Mouse (Mus musculus): ENCODE results near the gene Llgl2. TPM values are rescaled to one million over a fixed set of nuclear protein-coding genes. Genes with fewer than 3 reads are reported as not detected.

Gene Llgl2
- polyA plus RNA-seq, 1 experiment from 2014 or later, result 11.9 TPM

DNA sequence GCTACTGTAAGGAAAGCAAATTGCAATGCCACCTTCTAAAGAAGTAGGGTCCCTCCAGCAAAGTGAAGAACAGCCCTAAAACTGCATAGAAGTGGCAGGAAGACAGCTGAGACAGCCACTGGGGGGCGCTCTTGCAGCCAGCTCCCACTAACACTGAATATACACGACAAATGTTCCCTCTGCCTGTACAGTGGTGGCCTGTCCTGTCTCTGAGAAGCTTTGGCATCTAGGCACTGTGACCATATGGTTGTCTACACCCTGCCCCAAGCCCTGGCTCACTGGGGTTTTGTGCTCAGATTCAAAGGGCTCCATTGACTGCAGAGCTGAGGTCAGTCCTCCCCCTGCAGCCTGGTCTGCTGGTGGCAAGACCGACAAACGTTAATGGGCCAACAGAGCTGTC is 75.0 kb downstream of the Llgl2 start:
- peak overlapping the region; percentile 79 for H3K4me2 ChIP-seq
- ATAC-seq (ENCODE audit: insufficient read depth), result no peak
- H3K4me1 ChIP-seq (replicated peaks), result peaks cover 63% of the 10 kb centered on the region
- peak overlapping the region; percentile 81; the same call in 1 of the 2 replicates for H3K9ac ChIP-seq
- peaks cover 24% of the 10 kb centered on the region for H3K36me3 ChIP-seq (replicated peaks)
- H3K27me3 ChIP-seq, result no peaks in the 10 kb centered on the region
- H3K27ac ChIP-seq (replicated peaks), result peak overlapping the region; percentile 97
- WGBS (ENCODE audit: insufficient replicate concordance), result 12% methylated on average over 4 of the region's 4 CpGs
- no peaks in the 10 kb centered on the region for H3K9me3 ChIP-seq (replicated peaks)
- H3K4me3 ChIP-seq (replicated peaks), result peak overlapping the region; percentile 67; the same call in 1 of the 2 replicates

DNA sequence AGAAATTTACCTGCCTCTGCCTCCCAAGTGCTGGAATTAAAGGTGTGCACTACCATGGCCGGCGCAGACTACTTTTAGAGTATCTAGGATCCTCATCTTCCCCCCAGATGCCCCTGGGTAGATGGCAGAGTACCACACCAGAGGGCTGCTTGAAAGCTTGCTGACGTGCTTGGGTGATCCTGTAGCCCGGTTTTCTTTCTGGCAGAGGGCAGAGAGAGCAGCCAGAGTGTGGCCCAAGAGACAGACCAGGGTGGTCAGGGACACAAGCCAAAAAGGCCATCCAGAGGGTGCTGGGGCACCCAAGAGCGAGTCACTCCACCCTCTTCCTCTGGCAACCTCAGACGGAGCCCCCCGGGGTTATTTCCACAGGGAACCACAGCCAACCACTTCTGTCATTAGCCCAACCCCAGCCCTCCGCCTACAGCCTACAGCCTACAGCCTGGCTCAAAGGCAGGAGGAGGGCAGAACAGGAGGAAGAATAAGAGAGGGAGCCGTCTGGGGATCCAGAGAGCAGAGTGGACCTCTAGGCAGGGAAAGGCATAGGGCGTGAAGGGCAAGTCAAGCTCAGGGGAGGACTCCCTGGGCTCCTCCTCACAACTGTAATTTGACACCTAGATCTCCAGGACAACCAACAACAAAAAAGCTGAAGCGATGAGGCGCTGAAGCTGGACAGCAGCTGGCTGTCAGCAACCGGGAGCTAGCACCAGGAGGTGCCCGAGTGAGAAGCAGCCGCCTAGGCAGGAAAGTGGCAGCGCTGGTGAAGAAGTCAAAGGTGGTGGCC is 75.8 kb downstream of the Llgl2 start, which contains the start of gene Smim5:
Gene Smim5, plus strand, starts transcription at position 481 of the 781 bp plus-strand sequence.
- H3K9ac ChIP-seq, result peak within 1 kb of the TSS; percentile 81
- no peaks in the 10 kb centered on the region for H3K27me3 ChIP-seq
- peak; percentile 17 for ATAC-seq (ENCODE audit: insufficient read depth)
- H3K36me3 ChIP-seq (replicated peaks), result peaks cover 24% of the 10 kb centered on the region
- no peaks in the 10 kb centered on the region for H3K9me3 ChIP-seq (replicated peaks)
- 17% methylated on average over 16 of the region's 16 CpGs for WGBS (ENCODE audit: insufficient replicate concordance)
- peak within 1 kb of the TSS; percentile 79 for H3K4me2 ChIP-seq
- peaks cover 71% of the 10 kb centered on the region for H3K4me1 ChIP-seq (replicated peaks)
- peak within 1 kb of the TSS; percentile 97 for H3K27ac ChIP-seq (replicated peaks)
- peak within 1 kb of the TSS; percentile 67 for H3K4me3 ChIP-seq (replicated peaks)

DNA sequence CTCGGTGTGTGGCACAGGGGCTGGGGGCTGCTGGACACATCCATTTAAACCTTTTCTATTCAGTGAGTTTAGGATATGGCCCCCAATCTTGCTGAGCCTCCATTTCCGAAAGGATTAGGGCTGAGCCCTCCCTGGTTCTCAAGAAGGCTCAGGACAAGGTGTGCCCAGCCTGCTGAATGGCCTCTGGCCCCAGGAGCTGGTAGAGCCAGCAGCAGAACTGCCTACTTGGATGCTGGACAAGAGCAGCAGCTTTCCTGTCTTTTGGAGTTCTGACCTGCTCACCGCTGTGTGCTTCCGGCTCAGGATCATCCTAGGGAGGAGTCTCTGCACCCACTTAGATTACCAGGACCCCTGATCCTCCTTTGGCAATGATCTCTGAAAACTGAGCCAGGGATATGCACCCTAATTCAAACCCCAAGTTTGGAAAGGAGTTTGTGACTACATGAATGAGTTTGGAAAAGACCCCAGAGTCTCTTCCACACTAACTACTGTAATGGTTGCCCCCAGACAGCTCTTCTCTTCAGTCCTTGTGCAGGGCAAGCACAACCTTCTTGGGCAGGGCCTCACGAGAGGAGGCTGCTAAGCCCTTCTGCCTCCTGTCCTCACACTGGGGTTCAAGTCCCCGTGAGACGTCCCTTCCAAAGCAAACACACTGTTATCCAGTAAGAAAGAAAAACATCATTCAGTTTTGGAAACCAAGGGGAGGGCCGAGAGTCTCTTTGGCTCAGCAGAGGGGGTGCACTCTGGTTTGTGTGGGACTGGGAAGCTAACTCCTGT is 76.9 kb downstream of the Llgl2 start:
- Histone ChIP-seq H3K27ac (replicated peaks) (peak overlapping the region; percentile 97), H3K4me2 (peak overlapping the region; percentile 79)
- WGBS (ENCODE audit: insufficient replicate concordance), result 31% methylated on average over 8 of the region's 8 CpGs

DNA sequence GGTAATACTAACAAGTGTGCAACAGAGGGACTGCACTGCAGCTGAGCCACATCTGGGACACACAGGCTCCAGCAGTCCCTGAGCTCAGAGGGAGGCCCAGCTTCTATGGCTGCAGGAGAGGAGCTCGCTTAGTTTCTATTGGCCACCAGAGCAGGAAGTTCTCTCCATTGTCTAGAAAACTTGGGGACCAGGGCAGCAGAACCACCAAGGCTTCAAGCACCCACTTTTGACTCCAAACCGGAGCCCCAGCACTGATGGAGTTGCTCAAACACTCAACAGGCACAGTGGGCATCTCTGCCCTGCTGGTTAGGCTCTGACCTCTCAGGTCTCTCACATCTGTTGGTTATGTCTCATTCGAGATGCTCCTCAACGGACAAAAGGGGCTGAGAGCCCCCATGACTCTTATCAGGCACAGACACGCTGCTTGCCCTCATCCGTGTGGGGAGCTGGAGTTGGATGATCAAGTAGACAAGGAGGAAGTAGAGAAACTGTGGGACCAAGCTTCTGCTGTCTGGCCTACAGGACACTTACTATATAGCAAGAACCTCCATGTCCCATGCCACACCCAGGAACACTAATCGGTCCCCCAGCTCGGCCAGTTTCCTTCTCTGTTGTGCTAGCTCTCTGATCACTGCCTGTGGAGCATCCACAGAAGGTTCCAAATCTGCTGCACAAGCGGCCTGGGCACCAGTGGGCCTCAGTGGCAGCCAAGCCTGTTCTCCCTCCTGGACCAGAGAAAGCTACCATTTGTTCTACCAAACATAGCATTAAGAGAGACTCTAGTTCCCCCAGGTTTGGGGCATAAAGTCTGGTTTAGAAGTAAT is 77.7 kb downstream of the Llgl2 start:
- Histone ChIP-seq H3K4me3 (replicated peaks) (peak overlapping the region; percentile 67), H3K4me1 (replicated peaks) (peaks cover 90% of the 10 kb centered on the region), H3K4me2 (peak overlapping the region; percentile 79), H3K9me3 (replicated peaks) (no peaks in the 10 kb centered on the region), H3K27me3 (no peaks in the 10 kb centered on the region), H3K9ac (peak overlapping the region; percentile 81), H3K36me3 (replicated peaks) (peaks cover 30% of the 10 kb centered on the region), H3K27ac (replicated peaks) (peak overlapping the region; percentile 97)
- 15% methylated on average over 9 of the region's 9 CpGs for WGBS (ENCODE audit: insufficient replicate concordance)
- peak; percentile 57 for ATAC-seq (ENCODE audit: insufficient read depth)

More for the DNA sequence above, 76.9 kb downstream of the Llgl2 start:
- H3K4me1 ChIP-seq (replicated peaks), result peaks cover 82% of the 10 kb centered on the region
- no peak for ATAC-seq (ENCODE audit: insufficient read depth)
- H3K4me3 ChIP-seq (replicated peaks), result peak overlapping the region; percentile 67
- H3K9ac ChIP-seq, result peak overlapping the region; percentile 81
- peaks cover 25% of the 10 kb centered on the region for H3K36me3 ChIP-seq (replicated peaks)
- H3K27me3 ChIP-seq, result no peaks in the 10 kb centered on the region
- no peaks in the 10 kb centered on the region for H3K9me3 ChIP-seq (replicated peaks)

DNA sequence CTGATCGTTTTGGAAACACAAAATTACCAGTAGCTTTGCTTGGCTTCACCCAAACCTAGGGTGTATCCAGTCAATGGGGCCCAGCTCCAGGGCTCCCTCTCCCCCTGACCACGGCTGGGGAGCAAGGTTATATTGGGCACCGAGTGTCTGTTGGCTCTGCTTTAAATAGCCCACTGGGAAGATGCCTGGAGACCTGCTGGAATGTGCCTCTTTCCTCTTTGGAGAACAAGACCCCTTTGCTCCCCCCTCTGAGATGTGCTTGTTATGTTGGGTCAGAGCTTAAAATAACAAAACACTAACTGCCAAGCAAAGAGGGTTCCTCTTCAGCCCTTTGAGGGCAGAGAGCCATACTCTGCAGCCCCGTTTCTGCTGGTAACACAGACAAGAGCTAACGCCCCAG is 78.3 kb downstream of the Llgl2 start:
- Histone ChIP-seq H3K4me1 (replicated peaks) (peaks cover 96% of the 10 kb centered on the region), H3K9me3 (replicated peaks) (no peaks in the 10 kb centered on the region), H3K27me3 (no peaks in the 10 kb centered on the region), H3K9ac (peak overlapping the region; percentile 81), H3K36me3 (replicated peaks) (peaks cover 36% of the 10 kb centered on the region), H3K4me2 (peak overlapping the region; percentile 79), H3K4me3 (replicated peaks) (peak overlapping the region; percentile 67), H3K27ac (replicated peaks) (peak overlapping the region; percentile 97)
- no peak for ATAC-seq (ENCODE audit: insufficient read depth)
- 18% methylated on average over 5 of the region's 5 CpGs for WGBS (ENCODE audit: insufficient replicate concordance)

DNA sequence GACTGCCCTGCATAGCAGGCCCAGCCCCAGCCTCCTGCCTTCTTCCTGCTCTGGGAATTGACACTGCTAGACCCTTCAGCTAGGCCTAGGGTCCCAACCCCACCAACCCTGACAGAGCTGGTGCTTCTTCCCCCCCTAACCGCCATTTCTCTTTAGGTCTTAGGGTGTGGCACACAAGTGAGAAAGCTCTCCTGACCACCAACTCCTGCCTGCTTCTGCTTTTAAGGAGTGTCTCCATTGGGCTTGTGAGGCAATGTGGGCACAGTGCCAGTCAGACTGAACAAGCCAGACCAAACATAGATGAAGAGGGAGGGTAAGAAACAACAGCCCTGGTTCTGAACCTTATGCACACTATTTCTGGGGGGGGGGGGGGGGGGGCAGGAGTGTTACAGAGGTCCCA is 79.0 kb downstream of the Llgl2 start:
- H3K27ac ChIP-seq (replicated peaks), result peak overlapping the region; percentile 97
- peak overlapping the region; percentile 79 for H3K4me2 ChIP-seq
- no peaks in the 10 kb centered on the region for H3K9me3 ChIP-seq (replicated peaks)
- no peaks in the 10 kb centered on the region for H3K27me3 ChIP-seq
- peaks cover 94% of the 10 kb centered on the region for H3K4me1 ChIP-seq (replicated peaks)
- peak overlapping the region; percentile 67 for H3K4me3 ChIP-seq (replicated peaks)
- H3K9ac ChIP-seq, result peak overlapping the region; percentile 81
- ATAC-seq (ENCODE audit: insufficient read depth), result no peak
- 11% methylated on average over 1 of the region's 1 CpGs for WGBS (ENCODE audit: insufficient replicate concordance)
- peaks cover 43% of the 10 kb centered on the region for H3K36me3 ChIP-seq (replicated peaks)

DNA sequence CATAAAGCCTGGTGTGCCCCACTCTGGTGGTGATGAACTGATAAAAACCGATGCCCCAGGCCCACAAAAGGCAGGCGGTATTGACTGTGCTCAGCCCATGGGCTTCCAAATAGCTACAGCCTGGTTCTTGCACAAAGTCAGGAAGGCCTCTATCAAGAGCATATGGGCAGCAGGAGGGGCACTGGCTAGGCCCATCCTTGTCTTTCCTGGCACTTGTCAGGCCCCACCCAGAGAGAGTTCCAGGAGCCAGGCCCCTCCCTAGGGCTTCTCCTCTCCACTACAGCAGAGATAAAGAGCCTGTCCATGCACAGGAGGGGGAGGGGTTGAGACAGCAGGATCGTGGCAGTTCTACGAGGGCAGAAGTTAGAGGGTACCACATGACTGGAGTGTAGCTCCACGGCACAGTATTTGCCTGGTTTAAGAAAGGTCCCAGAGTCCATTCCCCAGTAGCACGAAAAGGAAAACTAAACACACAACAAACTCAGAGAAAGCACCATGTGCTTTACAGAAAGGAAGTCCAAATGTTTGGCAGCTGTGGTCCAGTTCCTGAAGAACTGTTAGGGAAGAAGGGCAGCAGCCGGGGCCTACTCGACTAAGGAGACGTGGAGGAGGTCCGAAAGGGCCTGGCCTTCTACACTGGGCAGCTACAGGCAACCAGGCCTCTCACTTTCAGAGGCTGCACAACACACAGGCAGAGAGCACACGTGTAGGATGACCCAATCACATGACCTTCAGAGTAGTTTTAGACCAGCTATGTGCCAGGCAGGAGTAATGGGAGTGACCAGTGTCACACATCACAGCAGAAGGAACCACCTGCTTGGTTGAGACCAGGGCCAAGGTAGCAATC is 79.8 kb downstream of the Llgl2 start:
- peak overlapping the region; percentile 81 for H3K9ac ChIP-seq
- no peaks in the 10 kb centered on the region for H3K9me3 ChIP-seq (replicated peaks)
- peak overlapping the region; percentile 97 for H3K27ac ChIP-seq (replicated peaks)
- H3K4me1 ChIP-seq (replicated peaks), result peaks cover 94% of the 10 kb centered on the region
- peaks cover 51% of the 10 kb centered on the region for H3K36me3 ChIP-seq (replicated peaks)
- ATAC-seq (ENCODE audit: insufficient read depth), result peak; percentile 85
- WGBS (ENCODE audit: insufficient replicate concordance), result 18% methylated on average over 11 of the region's 11 CpGs
- H3K4me2 ChIP-seq, result peak overlapping the region; percentile 79
- peak overlapping the region; percentile 67 for H3K4me3 ChIP-seq (replicated peaks)
- H3K27me3 ChIP-seq, result no peaks in the 10 kb centered on the region

DNA sequence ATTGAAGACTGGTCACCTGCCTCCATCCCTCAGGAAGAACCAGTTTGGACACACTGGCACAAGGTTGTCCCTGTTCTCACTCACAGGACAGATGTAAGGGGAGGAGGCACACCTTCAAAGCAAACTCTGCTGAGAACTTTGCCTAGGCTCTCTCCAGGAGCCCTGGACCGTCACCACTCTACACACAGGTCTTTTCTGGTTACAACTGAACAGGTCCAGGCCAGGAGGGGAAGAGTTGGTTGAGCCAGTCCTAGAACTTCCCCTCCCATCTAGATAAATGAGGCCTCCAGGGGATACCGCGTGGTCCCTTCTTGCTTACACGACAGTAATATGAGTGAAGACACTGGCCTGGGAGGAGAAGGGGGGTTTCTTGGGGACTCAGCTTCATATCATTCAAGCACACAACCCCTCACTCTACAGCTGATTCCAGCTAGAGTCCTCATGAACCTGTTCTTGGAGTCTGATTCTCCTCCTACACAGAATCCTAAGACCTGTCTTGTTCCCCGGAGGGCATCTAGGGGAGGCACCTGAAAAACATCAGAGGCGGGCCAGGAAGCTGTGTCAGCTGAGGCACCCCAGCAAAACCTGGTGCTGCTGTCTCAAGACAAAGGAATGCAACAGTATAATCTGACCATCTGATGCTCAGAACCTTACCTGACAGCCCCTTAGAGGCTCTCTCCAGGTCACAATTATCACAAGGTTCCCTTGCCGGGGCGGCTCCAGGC is 80.5 kb downstream of the Llgl2 start:
- WGBS (ENCODE audit: insufficient replicate concordance), result 45% methylated on average over 8 of the region's 8 CpGs

More for the DNA sequence above, 80.5 kb downstream of the Llgl2 start:
- Histone ChIP-seq H3K4me1 (replicated peaks) (peaks cover 94% of the 10 kb centered on the region), H3K9ac (peak overlapping the region; percentile 81), H3K9me3 (replicated peaks) (no peaks in the 10 kb centered on the region), H3K4me3 (replicated peaks) (peak overlapping the region; percentile 67), H3K36me3 (replicated peaks) (peaks cover 54% of the 10 kb centered on the region), H3K27me3 (no peaks in the 10 kb centered on the region), H3K4me2 (peak overlapping the region; percentile 79), H3K27ac (replicated peaks) (peak overlapping the region; percentile 97)
- no peak for ATAC-seq (ENCODE audit: insufficient read depth)
